Comparison of ENCODE assay signal across 7 mouse cellular contexts in the genomic region with DNA sequence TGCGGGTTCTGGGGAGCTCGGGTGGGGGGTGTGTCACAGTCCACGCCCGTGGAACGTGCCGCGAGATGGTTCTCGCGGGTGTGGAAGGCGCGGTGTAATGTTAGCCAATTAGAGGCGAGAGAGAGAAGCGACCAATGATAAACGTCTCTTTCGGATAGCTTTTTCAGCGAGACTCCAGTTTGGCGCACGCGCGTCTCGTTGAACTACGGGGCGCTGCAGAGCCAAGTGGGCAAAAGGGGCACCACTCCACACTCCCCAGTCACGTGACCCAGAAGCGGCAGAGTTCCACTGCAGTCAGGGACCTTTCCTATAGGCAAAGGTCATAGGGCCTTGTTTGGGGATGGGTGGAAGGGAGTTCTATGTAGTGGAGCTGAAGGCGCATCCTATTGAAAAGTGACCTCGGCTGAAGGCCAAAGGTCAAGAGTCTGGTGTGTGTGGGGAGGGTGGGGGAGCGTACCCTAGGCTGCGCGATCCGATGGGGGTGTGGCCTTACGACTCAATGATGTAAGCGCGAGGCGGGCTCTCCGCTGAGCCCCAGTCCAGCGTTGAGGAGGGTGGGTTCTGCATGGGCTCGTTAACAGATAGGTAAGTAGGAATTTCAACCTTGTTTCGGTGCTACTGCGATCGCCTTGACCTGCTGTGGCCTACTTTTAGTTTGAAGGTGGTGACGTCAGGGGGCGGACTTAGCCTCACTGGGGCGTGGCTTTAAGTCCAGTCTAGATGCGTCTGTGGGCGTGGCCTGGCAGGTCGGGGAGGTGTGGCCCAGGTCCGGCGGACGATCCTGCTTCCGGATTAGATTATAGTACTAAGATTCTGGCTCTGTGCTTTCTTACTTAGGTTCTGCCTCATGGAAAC. TPM values are rescaled to one million over a fixed set of nuclear protein-coding genes. Genes with fewer than 3 reads are reported as not detected.
DNase-seq lines count a peak whose midpoint lies in the region; ATAC-seq and TF ChIP-seq lines count a peak whose summit lies in the region.

Gene Ilvbl, plus strand, starts transcription at position 97 of the 855 bp plus-strand sequence.

- intact Hi-C loops in left cerebral cortex, postnatal 4 days (cut with DNase I), result no loop called here

- peak; percentile 31; the same call in 1 of the 2 replicates for TF ChIP-seq POLR2A in small intestine, adult 2 months (IDR thresholded peaks at IDR 0.05; ENCODE audit: low read depth, low read length)

- under 1% methylated on average over 51 of the region's 51 CpGs for WGBS in intestine, postnatal 0 days
- WGBS in midbrain, embryonic 12.5 days, result under 1% methylated on average over 51 of the region's 51 CpGs
- WGBS in small intestine, adult 2 months, result under 1% methylated on average over 51 of the region's 51 CpGs

- H3K27ac ChIP-seq in intestine, postnatal 0 days (ENCODE audit: low read depth, low read length), result peak within 1 kb of the TSS; percentile 97
- H3K27ac ChIP-seq in midbrain, embryonic 12.5 days (replicated peaks), result peak within 1 kb of the TSS; percentile 72
- H3K27ac ChIP-seq in small intestine, adult 2 months (ENCODE audit: insufficient read depth, low read depth, low read length), result peak within 1 kb of the TSS; percentile 100

- no peaks in the 10 kb centered on the region for H3K4me1 ChIP-seq in intestine, postnatal 0 days (replicated peaks; ENCODE audit: control insufficient read depth, insufficient read depth, low read length)
- peaks cover 7% of the 10 kb centered on the region; the same call in 1 of the 2 replicates for H3K4me1 ChIP-seq in midbrain, embryonic 12.5 days
- H3K4me1 ChIP-seq in small intestine, adult 2 months (ENCODE audit: control insufficient read depth, insufficient read depth, insufficient read length, low read length), result peaks cover 9% of the 10 kb centered on the region

- DNase-seq in adrenal gland, adult 8-10 months, result peak; percentile 94
- peak; percentile 93 for DNase-seq in embryo, embryonic 9.5 days (ENCODE audit: extremely low spot score)
- no peak for DNase-seq in gonadal fat pad, adult 2 months (ENCODE audit: low read depth)
- DNase-seq in left cerebral cortex, postnatal 4 days, result peak; percentile 93

- TF ChIP-seq CTCF in intestine, postnatal 0 days (IDR thresholded peaks at IDR 0.05; ENCODE audit: low read depth), result peak; percentile 52
- TF ChIP-seq CTCF in small intestine, adult 2 months (IDR thresholded peaks at IDR 0.05; ENCODE audit: extremely low read depth, insufficient read length, insufficient replicate concordance, low read depth, low read length), result no peak

- H3K4me3 ChIP-seq in intestine, postnatal 0 days (ENCODE audit: low read depth, low read length), result peak within 1 kb of the TSS; percentile 65
- H3K4me3 ChIP-seq in midbrain, embryonic 12.5 days, result peak within 1 kb of the TSS; percentile 64
- peak within 1 kb of the TSS; percentile 85 for H3K4me3 ChIP-seq in small intestine, adult 2 months (ENCODE audit: low read depth, low read length)

- ATAC-seq in intestine, postnatal 0 days, result peak; percentile 91
- ATAC-seq in midbrain, embryonic 12.5 days (ENCODE audit: low FRiP score, low read depth), result peak; percentile 91

- peak within 1 kb of the TSS; percentile 85 for H3K9ac ChIP-seq in intestine, postnatal 0 days (ENCODE audit: low read depth, low read length)
- peak within 1 kb of the TSS; percentile 71 for H3K9ac ChIP-seq in midbrain, embryonic 12.5 days (replicated peaks)

- peak within 1 kb of the TSS; percentile 86 for H3K4me2 ChIP-seq in intestine, postnatal 0 days (replicated peaks; ENCODE audit: low read depth)
- peak within 1 kb of the TSS; percentile 73 for H3K4me2 ChIP-seq in midbrain, embryonic 12.5 days (replicated peaks)

- H3K27me3 ChIP-seq in intestine, postnatal 0 days (replicated peaks; ENCODE audit: control insufficient read depth, insufficient read depth, low read length), result no peaks in the 10 kb centered on the region
- H3K27me3 ChIP-seq in midbrain, embryonic 12.5 days, result no peaks in the 10 kb centered on the region
- H3K27me3 ChIP-seq in small intestine, adult 2 months (ENCODE audit: control insufficient read depth, insufficient read depth, low read length), result no peaks in the 10 kb centered on the region

- H3K9me3 ChIP-seq in intestine, postnatal 0 days (ENCODE audit: control insufficient read depth), result no peaks in the 10 kb centered on the region
- H3K9me3 ChIP-seq in midbrain, embryonic 12.5 days, result no peaks in the 10 kb centered on the region

- H3K36me3 ChIP-seq in intestine, postnatal 0 days (ENCODE audit: control insufficient read depth, insufficient read depth), result peaks cover 31% of the 10 kb centered on the region
- H3K36me3 ChIP-seq in midbrain, embryonic 12.5 days, result peaks cover 19% of the 10 kb centered on the region; the same call in 1 of the 2 replicates
- H3K36me3 ChIP-seq in small intestine, adult 2 months (ENCODE audit: control insufficient read depth, insufficient read depth, low read length), result peaks cover 25% of the 10 kb centered on the region

RNA-seq across cellular contexts. Expression of gene Ilvbl, which starts in this region (rescaled TPM):
- 10 to 100 TPM; 58.3 to 68.8 (median 61.9) TPM for total RNA-seq in adrenal gland, adult 8-10 months (2022)
- 57.2 and 63.0 TPM in 2 replicates for polyA plus RNA-seq in gonadal fat pad, adult 2 months (2012; rRNA removed)
- 92.8 and 96.8 TPM in 2 replicates for polyA plus RNA-seq in intestine, postnatal 0 days (2015; fragmentation: Nextera tagmentation; extraction: Ambion mirVana)
- 10 to 100 TPM; 30.0 to 39.9 TPM for total RNA-seq in left cerebral cortex, postnatal 4 days (2021)
- 37.5 and 43.6 TPM in 2 replicates for polyA plus RNA-seq in midbrain, embryonic 12.5 days (2016; fragmentation: Nextera tagmentation; extraction: Ambion mirVana)
- polyA plus RNA-seq in small intestine, adult 2 months (2012; rRNA removed), result 62.2 and 168 TPM in 2 replicates
